Mouse (Mus musculus) v-Abl transformed pro-B cells (cell line): ENCODE results near the gene 4930430F08Rik.
"Not testable (repeated sequence)": the region's sequence is repeated elsewhere in the genome, so short reads cannot be mapped to it uniquely, and the experiment has no call there.

Experiments
- in situ Hi-C, 2 experiments: fragments of 400-800 bp; cut with MboI; formaldehyde crosslinking; loops; one replicate each; pipeline ENCODE4 v1.15.1; 2025; ENCODE audit not compliant: unreplicated experiment in 2 of 2

Gene 4930430F08Rik

GRCm38 (mm10) chr10:100590323-100590722, at the start of gene 4930430F08Rik, which contains the start of gene 1700017N19Rik:
Gene 4930430F08Rik (minus strand): TSS chr10:100590423.
Gene 1700017N19Rik (plus strand): TSS chr10:100590484.
- in situ Hi-C loops, result no loop called here

GRCm38 (mm10) chr10:100629762-100630438, 39.7 kb upstream of the 4930430F08Rik start:
- in situ Hi-C loops, result loop anchor here (5.0 to 25.0 kb wide), 5 partner anchors 112 to 1532 kb away; no protein-coding TSS in a partner anchor

GRCm38 (mm10) chr10:100622494-100622893, 32.3 kb upstream of the 4930430F08Rik start:
- in situ Hi-C loops, result no loop called here

GRCm38 (mm10) chr10:100620040-100620439, 29.8 kb upstream of the 4930430F08Rik start:
- in situ Hi-C loops, result no loop called here

GRCm38 (mm10) chr10:100619474-100619873, 29.3 kb upstream of the 4930430F08Rik start:
- in situ Hi-C loops, result no loop called here

GRCm38 (mm10) chr10:100617233-100617903, 27.1 kb upstream of the 4930430F08Rik start:
- in situ Hi-C loops, result no loop called here

- in situ Hi-C loops, result loop anchor here in 1 of 2 experiments (5.0 kb wide), 1 partner anchor 1838 kb away; no protein-coding TSS in a partner anchor
Measured at GRCm38 (mm10) chr10:100604254-100604653, 14.0 kb upstream of the 4930430F08Rik start.

- in situ Hi-C loops, result loop anchor here in 1 of 2 experiments (5.0 kb wide), 1 partner anchor 1839 kb away; no protein-coding TSS in a partner anchor
Measured at GRCm38 (mm10) chr10:100603511-100603910, 13.3 kb upstream of the 4930430F08Rik start.

- in situ Hi-C loops, result no loop called here
Measured at GRCm38 (mm10) chr10:100598339-100598738, 8.1 kb upstream of the 4930430F08Rik start.

GRCm38 (mm10) chr10:100588932-100589388, 1.3 kb downstream of the 4930430F08Rik start:
- in situ Hi-C loops, result no loop called here

GRCm38 (mm10) chr10:100588524-100588923, 1.7 kb downstream of the 4930430F08Rik start:
- in situ Hi-C loops, result no loop called here

- in situ Hi-C loops, result no loop called here
Measured at GRCm38 (mm10) chr10:100584178-100584577, 6.0 kb downstream of the 4930430F08Rik start.

GRCm38 (mm10) chr10:100575294-100575693, 14.9 kb downstream of the 4930430F08Rik start:
- in situ Hi-C loops, result no loop called here

- in situ Hi-C loops, result no loop called here
Measured at GRCm38 (mm10) chr10:100574505-100575149, 15.6 kb downstream of the 4930430F08Rik start.

GRCm38 (mm10) chr10:100571707-100572106, 18.5 kb downstream of the 4930430F08Rik start:
- in situ Hi-C loops, result no loop called here

GRCm38 (mm10) chr10:100564112-100564511, 26.1 kb downstream of the 4930430F08Rik start:
- in situ Hi-C loops, result no loop called here

- in situ Hi-C loops, result not testable (repeated sequence)
Measured at GRCm38 (mm10) chr10:100560194-100560883, 29.9 kb downstream of the 4930430F08Rik start.

GRCm38 (mm10) chr10:100556566-100557175, 33.6 kb downstream of the 4930430F08Rik start:
- in situ Hi-C loops, result no loop called here

GRCm38 (mm10) chr10:100524499-100525390, 65.5 kb downstream of the 4930430F08Rik start:
- in situ Hi-C loops, result no loop called here
